Mouse (Mus musculus) neural tube, embryonic 11.5 days (tissue): ENCODE measurements around the gene Brwd1. TPM values are rescaled to one million over a fixed set of nuclear protein-coding genes. Genes with fewer than 3 reads are reported as not detected.
"Not testable (repeated sequence)": the region's sequence is repeated elsewhere in the genome, so short reads cannot be mapped to it uniquely, and the experiment has no call there.

Source experiments
- ATAC-seq: fragments of 200-750 bp; cut with Nextera tagmentation; 2 replicates; pipeline ENCODE4 v1.8.0; 2017; ENCODE audit warnings: moderate number of reproducible peaks, mild to moderate bottlenecking, moderate TSS enrichment, moderate library complexity; ENCODE audit not compliant: insufficient read depth, low FRiP score, low TSS enrichment
- DNase-seq: peaks from one replicate; pipeline ENCODE4 v3.0.0-alpha.2; 2015; ENCODE audit warnings: low spot score
- H3K27ac ChIP-seq: fragments of 300-500 bp; sonication (generic); 2 replicates; pipeline ENCODE4 v1.5.1; 2014; ENCODE audit warnings: low read depth, mild to moderate bottlenecking, low read length
- H3K27me3 ChIP-seq: fragments of 300-500 bp; sonication (generic); 2 replicates; pipeline ENCODE4 v1.6.1; 2014; ENCODE audit warnings: mild to moderate bottlenecking, low read length, mixed read lengths; ENCODE audit not compliant: control insufficient read depth, insufficient read depth
- H3K36me3 ChIP-seq: fragments of 300-500 bp; sonication (generic); 2 replicates; pipeline ENCODE4 v1.6.1; 2014; ENCODE audit warnings: mild to moderate bottlenecking, low read length, moderate library complexity, mixed read lengths; ENCODE audit not compliant: control insufficient read depth, insufficient read depth
- H3K4me1 ChIP-seq: fragments of 300-500 bp; sonication (generic); 2 replicates; pipeline ENCODE4 v1.6.1; 2014; ENCODE audit warnings: low read length, mixed read lengths; ENCODE audit not compliant: control insufficient read depth, insufficient read depth
- H3K4me2 ChIP-seq: fragments of 300-500 bp; sonication (generic); 2 replicates; pipeline ENCODE4 v1.6.1; 2014; ENCODE audit warnings: low read depth, mild to moderate bottlenecking, moderate library complexity
- H3K4me3 ChIP-seq: fragments of 300-500 bp; sonication (generic); 2 replicates; pipeline ENCODE4 v1.5.1; 2014; ENCODE audit warnings: low read depth, low read length
- H3K9ac ChIP-seq: fragments of 300-500 bp; sonication (generic); 2 replicates; pipeline ENCODE4 v1.6.1; 2014; ENCODE audit warnings: mild to moderate bottlenecking, low read length
- H3K9me3 ChIP-seq: fragments of 300-500 bp; sonication (generic); 2 replicates; pipeline ENCODE4 v1.6.1; 2016; ENCODE audit warnings: low read length; ENCODE audit not compliant: control insufficient read depth
- WGBS: fragments of 180-500 bp; shearing (Covaris S2); extraction: QIAGEN DNeasy Blood & Tissue Kit; methylation state at CpG from one replicate; pipeline ENCODE4 v1.1.7; 2014; 5-methylcytosine and 5-hydroxymethylcytosine counted together
- polyA plus RNA-seq: library from polyadenylated mRNA; unstranded; fragments of >200 nt; fragmentation: Nextera tagmentation; extraction: Ambion mirVana; gene quantifications from 2 replicates; pipeline ENCODE4 v1.2.1, GENCODE M21; 2014

Brwd1 gene
- polyA plus RNA-seq, 1 experiment from 2014 or later: 223 TPM

DNA sequence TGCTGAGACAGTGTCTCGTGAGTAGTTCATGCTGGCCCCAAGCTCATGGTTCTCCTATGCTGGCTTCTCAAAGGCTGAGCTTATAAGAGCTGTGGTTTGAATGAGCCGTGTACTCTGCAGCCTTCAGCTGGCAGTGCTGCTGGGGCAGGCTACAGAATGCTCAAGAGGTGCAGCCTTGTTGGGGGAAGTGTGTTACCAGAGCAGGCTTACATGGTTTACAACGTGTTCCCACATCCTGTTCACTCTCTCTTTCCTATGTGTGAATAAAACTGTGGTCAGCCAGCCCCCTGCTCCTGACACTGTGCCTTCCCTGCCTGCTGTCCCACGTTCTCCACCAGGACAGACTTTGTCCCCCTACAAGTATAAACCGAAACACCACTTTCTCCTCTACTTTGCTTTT lies 97.4 kb downstream of the Brwd1 start:
- Histone ChIP-seq H3K4me3 (no peak overlapping the region), H3K36me3 (peaks cover 2% of the 10 kb centered on the region; the same call in 1 of the 2 replicates), H3K4me2 (no peak overlapping the region), H3K27me3 (no peaks in the 10 kb centered on the region), H3K4me1 (peaks cover 2% of the 10 kb centered on the region; the same call in 1 of the 2 replicates), H3K27ac (no peak overlapping the region), H3K9me3 (no peaks in the 10 kb centered on the region), H3K9ac (no peak overlapping the region)
- ATAC-seq (no peak), DNase-seq (no peak)
- 87% methylated on average over 5 of the region's 5 CpGs for WGBS

DNA sequence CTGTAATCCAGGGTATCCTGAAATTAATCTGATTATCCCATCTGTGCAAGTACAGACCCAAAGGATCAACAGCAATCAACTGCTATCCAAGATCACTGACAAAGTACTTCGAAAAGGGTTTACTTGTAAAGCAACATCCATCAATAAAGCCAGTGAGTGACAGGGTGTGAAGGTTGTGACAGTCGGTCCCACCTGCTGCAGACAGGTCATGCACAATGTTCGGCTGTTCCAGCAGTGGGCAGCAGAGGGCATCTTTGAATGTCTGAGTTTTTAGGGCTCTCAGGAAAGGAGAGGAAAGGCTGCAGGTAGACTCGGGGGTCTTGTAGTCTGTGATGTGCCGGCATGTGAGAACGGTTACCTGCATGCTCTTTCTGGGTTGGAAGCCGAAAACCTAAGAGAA lies 98.7 kb downstream of the Brwd1 start:
- Histone ChIP-seq H3K27ac (no peak overlapping the region), H3K4me2 (no peak overlapping the region), H3K36me3 (peaks cover 2% of the 10 kb centered on the region; the same call in 1 of the 2 replicates), H3K9ac (no peak overlapping the region), H3K4me1 (no peaks in the 10 kb centered on the region), H3K9me3 (no peaks in the 10 kb centered on the region), H3K4me3 (no peak overlapping the region), H3K27me3 (no peaks in the 10 kb centered on the region)
- no peak for ATAC-seq
- 83% methylated on average over 7 of the region's 7 CpGs for WGBS
- DNase-seq: peak; percentile 28

DNA sequence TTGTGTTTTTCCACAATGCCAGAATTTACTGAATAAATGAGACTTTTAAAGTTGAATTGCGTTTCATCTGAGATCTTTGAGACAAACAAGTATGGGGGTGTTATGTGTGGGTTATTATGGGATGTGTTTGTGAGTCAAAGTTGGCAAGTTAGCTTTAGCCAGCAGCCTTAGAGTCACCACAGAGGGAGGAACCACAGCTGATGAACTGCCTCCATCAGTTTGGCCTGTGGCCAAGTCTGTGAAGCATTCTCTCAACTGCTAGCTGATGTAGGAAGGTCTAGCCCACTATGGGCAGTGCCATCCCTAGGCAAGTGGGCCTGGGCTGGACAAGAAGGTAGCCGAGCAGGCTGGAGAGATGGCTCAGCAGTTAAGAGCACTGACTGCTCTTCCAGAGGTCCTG lies 111.5 kb downstream of the Brwd1 start:
- H3K9me3 ChIP-seq: no peaks in the 10 kb centered on the region
- no peak overlapping the region for H3K4me3 ChIP-seq
- H3K27me3 ChIP-seq: no peaks in the 10 kb centered on the region
- no peak for DNase-seq
- 87% methylated on average over 2 of the region's 2 CpGs for WGBS
- no peaks in the 10 kb centered on the region for H3K36me3 ChIP-seq
- no peak overlapping the region for H3K27ac ChIP-seq
- no peak overlapping the region for H3K4me2 ChIP-seq
- ATAC-seq: no peak
- no peak overlapping the region for H3K9ac ChIP-seq
- no peaks in the 10 kb centered on the region for H3K4me1 ChIP-seq

DNA sequence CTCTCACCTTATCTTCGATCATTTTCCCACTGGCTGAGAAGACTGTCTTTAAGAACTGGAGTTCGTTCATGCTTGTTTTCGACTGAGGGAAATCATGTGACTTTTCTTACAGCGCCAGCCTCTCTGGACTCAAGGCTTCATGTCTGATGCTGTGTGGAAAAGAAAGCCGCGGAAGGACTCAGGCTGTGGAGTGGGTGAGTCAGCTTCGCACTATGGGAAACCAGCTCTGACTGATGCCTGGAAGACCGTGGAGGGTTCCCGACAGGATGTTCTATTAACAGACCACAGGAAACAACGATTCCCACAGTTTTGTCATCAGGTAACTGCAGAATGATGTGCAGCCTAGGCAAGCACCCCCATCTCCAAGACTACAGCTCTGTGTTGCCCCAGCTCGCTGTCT lies 114.9 kb downstream of the Brwd1 start:
- Histone ChIP-seq H3K9me3 (no peaks in the 10 kb centered on the region), H3K4me2 (no peak overlapping the region), H3K4me3 (no peak overlapping the region), H3K4me1 (no peaks in the 10 kb centered on the region), H3K36me3 (no peaks in the 10 kb centered on the region), H3K27ac (no peak overlapping the region), H3K27me3 (no peaks in the 10 kb centered on the region), H3K9ac (no peak overlapping the region)
- 87% methylated on average over 11 of the region's 11 CpGs for WGBS
- no peak for ATAC-seq
- DNase-seq: no peak

DNA sequence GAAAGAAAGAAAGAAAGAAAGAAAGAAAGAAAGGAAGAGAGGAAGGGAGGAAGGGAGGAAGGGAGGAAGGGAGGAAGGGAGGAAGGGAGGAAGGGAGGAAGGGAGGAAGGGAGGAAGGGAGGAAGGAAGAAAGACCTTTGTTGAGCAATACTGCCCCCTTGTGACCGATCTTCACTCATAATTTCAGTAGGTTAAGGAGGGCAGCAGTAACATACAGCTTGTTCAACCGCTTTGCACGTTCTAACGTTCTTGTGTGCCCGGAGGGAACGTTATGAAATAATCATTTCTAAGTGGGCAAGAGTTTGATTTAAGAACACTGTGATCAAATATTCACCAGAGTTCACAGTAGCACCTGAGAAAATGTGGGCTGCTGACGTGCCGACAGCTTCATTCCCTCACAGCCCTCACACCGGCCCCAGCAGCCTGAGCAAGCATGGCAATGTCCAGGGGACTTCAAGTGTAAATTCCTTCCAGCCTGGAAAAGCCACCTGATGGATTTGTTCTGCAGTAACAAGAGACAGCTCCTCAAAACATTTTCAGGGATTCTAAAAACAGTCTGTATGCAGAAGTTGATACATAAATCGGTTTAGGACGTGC lies 117.8 kb downstream of the Brwd1 start:
- 56% methylated on average over 11 of the region's 11 CpGs for WGBS
- no peaks in the 10 kb centered on the region for H3K36me3 ChIP-seq
- H3K4me3 ChIP-seq: no peak overlapping the region
- H3K9me3 ChIP-seq: no peaks in the 10 kb centered on the region
- H3K4me1 ChIP-seq: no peaks in the 10 kb centered on the region
- H3K27ac ChIP-seq: no peak overlapping the region
- ATAC-seq: no peak
- H3K4me2 ChIP-seq: no peak overlapping the region
- DNase-seq: peak; percentile 42
- no peak overlapping the region for H3K9ac ChIP-seq
- no peaks in the 10 kb centered on the region for H3K27me3 ChIP-seq

DNA sequence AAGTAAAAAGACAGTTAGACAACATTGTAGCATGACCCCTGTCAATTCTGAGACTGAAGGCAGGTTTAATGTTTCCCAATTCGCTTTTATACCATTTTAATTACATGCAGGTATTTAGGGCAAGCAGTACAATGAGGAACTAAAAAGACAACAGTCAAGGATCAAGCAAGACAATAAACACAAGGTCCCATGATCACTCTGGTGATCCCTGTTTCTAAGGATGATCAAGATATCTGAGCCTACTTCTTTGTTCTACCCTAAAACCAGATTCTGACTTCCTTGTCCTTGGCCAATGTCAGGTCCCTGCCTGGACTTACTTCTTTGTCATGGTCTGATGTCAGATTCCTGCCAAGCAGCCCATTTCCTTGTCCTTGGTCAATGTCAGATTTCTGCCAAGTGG lies 120.8 kb downstream of the Brwd1 start:
- DNase-seq, H3K36me3 ChIP-seq, H3K9ac ChIP-seq, H3K9me3 ChIP-seq, H3K4me3 ChIP-seq, H3K27ac ChIP-seq, H3K27me3 ChIP-seq, H3K4me2 ChIP-seq, ATAC-seq, H3K4me1 ChIP-seq: not testable (repeated sequence)
- 59% methylated on average over 1 of the region's 1 CpGs for WGBS

DNA sequence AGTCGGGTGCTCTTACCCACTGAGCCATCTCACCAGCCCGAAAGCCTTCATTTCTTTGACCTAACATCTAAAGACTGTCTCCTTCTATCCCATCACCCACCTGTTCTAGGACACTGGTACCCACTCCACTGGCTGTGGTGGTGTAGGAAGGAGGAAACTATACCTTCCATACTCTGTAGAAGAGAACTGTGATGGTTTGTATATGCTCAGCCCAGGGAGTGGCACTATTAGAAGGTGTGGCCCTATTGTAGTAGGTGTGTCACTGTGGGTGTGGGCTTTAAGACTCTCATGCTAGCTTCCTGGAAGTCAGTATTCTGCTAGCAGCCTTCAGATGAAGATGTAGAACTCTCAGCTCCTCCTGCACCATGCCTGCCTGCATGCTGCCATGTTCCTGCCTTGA lies 121.6 kb downstream of the Brwd1 start:
- H3K27ac ChIP-seq, DNase-seq, H3K36me3 ChIP-seq, ATAC-seq, H3K4me3 ChIP-seq, H3K9ac ChIP-seq, H3K4me2 ChIP-seq, H3K4me1 ChIP-seq, H3K9me3 ChIP-seq, H3K27me3 ChIP-seq: not testable (repeated sequence)
- 88% methylated on average over 2 of the region's 2 CpGs for WGBS

DNA sequence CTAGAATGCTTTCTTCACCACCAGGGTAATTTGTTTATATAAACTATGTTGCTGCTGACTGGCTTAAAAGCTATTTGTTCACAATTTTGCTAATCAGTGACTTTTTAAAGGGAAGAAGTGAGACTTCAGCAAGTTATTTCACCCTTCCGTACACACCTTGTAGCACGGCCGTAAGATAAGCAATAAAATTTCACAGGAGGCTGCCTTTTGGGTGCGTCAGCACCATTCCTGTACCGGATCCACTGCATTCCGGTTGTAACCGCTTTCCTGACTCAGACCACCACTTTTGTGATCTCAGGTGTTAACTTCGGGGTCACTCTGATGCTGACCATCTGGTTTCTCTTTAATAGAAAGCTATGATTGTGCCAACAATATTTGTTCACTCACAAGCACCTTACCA lies 124.2 kb downstream of the Brwd1 start:
- 91% methylated on average over 8 of the region's 8 CpGs for WGBS
- Histone ChIP-seq H3K27me3 (no peaks in the 10 kb centered on the region), H3K9ac (no peak overlapping the region), H3K4me1 (no peaks in the 10 kb centered on the region), H3K4me3 (no peak overlapping the region), H3K4me2 (no peak overlapping the region), H3K9me3 (no peaks in the 10 kb centered on the region), H3K36me3 (no peaks in the 10 kb centered on the region), H3K27ac (no peak overlapping the region)
- DNase-seq (no peak), ATAC-seq (no peak)

DNA sequence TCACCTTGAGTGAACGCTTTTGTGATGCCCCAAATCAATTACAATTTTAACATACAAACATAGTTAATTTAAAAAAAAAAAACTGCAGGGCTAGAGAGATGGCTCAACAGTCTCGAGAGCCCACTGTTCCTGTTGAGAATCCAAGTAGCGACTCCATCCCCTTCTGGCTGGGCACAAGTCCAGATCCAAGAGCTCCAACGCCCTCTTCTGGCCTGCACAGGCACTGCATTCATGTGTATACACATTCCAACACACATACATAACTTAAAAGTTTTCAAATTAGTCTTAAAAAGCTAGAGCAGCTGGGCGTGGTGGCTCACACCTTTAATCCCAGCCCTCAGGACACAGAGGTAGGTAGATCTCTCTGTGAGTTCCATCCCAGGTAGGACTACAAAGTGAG lies 125.7 kb downstream of the Brwd1 start:
- WGBS: 71% methylated on average over 5 of the region's 5 CpGs
- no peak overlapping the region for H3K4me3 ChIP-seq
- H3K9ac ChIP-seq: no peak overlapping the region
- no peak overlapping the region for H3K27ac ChIP-seq
- ATAC-seq (no peak), DNase-seq (peak; percentile 34)
- no peaks in the 10 kb centered on the region for H3K9me3 ChIP-seq
- H3K4me1 ChIP-seq: no peaks in the 10 kb centered on the region
- H3K4me2 ChIP-seq: no peak overlapping the region
- no peaks in the 10 kb centered on the region for H3K27me3 ChIP-seq
- no peaks in the 10 kb centered on the region for H3K36me3 ChIP-seq
